Mouse (Mus musculus): ENCODE data around the gene Msl1. TPM values are rescaled to one million over a fixed set of nuclear protein-coding genes. Genes with fewer than 3 reads are reported as not detected.

Gene Msl1
- 33.2 and 33.6 TPM in 2 replicates for polyA plus RNA-seq (2015; fragmentation: Nextera tagmentation; extraction: Ambion mirVana)

DNA sequence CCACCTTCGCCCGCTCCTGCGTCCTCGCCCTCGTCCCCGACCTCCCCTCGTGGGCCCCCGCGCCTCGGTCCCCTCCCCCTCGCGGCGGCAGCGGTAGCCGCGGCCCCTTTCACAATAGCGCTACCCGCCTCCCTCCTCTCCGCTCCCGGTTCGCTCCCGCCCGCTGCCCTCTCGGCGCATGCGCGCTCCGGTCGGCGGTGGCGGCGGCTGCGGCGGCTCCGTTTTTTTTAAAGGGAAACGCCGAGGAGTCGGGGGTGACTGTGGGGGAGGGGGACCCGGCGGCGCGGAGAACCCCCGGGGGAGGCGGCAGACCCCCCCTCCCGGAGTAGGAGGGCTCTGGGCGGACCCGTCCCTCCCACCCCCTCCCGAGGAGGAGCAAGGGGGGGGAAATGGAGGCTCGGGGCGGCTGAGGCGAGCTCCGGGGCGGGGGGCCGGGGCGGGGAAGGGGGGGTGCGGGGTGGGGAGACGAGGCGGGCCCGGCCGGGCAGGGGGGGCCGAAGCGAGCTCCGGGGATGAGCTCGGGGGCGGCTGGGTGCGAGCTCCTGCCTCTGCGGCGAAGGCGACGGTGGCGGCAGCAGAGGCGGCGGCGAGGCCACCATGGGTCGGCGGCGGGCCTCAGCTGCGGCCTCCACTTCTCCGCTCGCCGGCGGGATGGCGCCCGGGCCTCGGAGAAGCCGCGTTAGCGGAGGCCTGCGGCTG, at the start of gene Msl1:
Msl1 (plus strand) TSS at position 502 of the 699 bp plus-strand sequence.
- H3K4me1 ChIP-seq, result peaks cover 44% of the 10 kb centered on the region
- peak within 1 kb of the TSS; percentile 100 for H3K9ac ChIP-seq
- peak within 1 kb of the TSS; percentile 98 for H3K4me2 ChIP-seq
- no peaks in the 10 kb centered on the region for H3K27me3 ChIP-seq (replicated peaks)
- peak within 1 kb of the TSS; percentile 94 for H3K4me3 ChIP-seq
- WGBS, result under 1% methylated on average over 75 of the region's 89 CpGs
- peak; percentile 60 for ATAC-seq (replicated peaks)
- no peaks in the 10 kb centered on the region for H3K9me3 ChIP-seq
- H3K36me3 ChIP-seq (replicated peaks), result peaks cover 6% of the 10 kb centered on the region; the same call in 1 of the 2 replicates
- H3K27ac ChIP-seq, result peak within 1 kb of the TSS; percentile 99

DNA sequence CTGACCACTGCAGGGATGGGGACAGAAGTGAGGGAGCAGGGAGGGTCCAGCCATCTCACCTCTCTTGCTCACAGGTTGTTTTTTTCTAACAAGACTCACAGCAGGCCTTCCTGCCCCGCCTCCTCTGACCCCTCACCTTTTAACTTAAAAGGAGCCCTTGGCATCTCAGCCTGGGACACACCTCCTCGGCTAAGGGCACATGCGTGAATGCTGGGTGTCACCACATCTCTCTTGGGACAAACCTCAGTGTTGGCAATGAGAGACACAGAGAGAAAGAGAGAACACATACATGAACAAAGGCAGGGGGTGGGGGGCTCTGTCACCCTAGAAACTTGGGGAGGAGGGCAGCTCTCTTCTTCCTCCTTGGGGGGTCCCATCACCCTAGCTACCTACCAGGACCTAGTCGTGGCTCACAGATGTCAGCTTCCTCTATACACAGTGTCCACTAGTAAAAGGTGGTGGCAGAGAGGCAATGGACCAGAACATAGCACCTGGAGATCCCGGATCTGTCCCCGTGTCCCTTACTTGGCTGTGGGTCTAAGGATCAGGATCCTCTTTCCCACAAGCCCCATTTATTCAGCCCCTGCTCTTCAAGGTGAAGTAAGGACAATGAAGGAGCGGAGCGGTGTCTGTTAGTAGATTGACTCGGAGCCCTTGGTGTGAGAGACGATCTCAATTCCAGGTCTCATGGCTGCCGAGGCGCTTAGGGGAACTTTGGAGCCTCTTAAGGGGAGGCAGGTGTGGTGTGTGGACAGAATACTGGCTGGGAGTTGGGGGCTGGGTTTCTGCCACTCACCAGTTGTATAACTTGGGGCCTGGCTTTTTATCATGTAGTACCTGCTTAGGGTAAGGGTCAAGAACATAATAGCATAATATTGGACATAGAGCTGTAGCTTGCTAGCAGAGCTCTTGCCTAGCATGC, 49.1 kb upstream of the Msl1 start:
- WGBS, result 55% methylated on average over 12 of the region's 12 CpGs
- H3K9ac ChIP-seq, result peak overlapping the region; percentile 37

DNA sequence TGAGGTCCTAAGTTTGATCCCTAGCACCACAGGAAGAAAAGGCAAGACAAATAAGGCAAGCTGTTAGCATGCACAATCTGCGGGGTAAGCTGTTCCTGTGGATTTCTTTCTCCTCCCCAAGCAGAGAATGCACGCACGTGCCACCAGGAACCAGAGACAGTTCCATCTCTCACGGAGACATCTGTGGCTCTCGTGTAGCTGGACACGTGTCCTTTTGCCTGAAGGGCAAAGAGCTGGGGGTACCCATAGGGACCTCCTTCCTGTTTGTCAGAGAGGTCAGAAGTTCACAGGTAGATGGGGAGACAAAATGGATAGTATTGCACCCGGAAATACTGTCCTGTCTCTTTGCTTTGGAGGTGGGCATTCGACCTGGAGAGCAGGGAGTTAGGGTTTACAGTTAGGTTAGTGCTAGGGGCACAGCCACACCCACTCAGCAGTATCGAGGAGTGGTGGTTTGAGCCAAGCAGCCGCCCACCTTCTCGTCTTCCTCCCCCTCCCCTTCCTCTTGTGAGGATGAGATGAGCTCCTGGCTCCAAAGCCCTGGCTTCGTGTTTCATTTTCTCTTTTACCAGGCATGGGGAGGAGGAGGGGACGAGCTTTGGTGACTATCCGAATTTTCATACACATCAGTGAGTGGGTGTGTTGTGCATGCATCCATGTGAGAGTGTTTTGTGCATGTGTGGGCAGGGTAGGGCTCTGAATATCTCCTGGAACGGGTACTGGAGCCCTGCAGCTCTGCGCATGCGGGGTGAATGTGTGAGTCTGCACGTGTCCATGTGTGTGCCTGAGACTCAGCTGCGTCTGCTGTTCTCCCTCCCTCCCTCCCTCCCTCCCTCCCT, 48.2 kb upstream of the Msl1 start:
- Histone ChIP-seq H3K4me1 (peaks cover 89% of the 10 kb centered on the region), H3K9ac (peak overlapping the region; percentile 37), H3K27ac (peak overlapping the region; percentile 94), H3K4me3 (peak overlapping the region; percentile 26), H3K27me3 (replicated peaks) (no peaks in the 10 kb centered on the region), H3K4me2 (peak overlapping the region; percentile 67), H3K9me3 (no peaks in the 10 kb centered on the region), H3K36me3 (replicated peaks) (no peaks in the 10 kb centered on the region)
- peak; percentile 44 for ATAC-seq (replicated peaks)
- WGBS, result 5% methylated on average over 19 of the region's 19 CpGs

More for the DNA sequence above, 49.1 kb upstream of the Msl1 start:
- H3K36me3 ChIP-seq (replicated peaks), result no peaks in the 10 kb centered on the region
- no peaks in the 10 kb centered on the region for H3K9me3 ChIP-seq
- no peaks in the 10 kb centered on the region for H3K27me3 ChIP-seq (replicated peaks)
- H3K4me3 ChIP-seq, result peak overlapping the region; percentile 26; the same call in 1 of the 2 replicates
- peaks cover 82% of the 10 kb centered on the region for H3K4me1 ChIP-seq
- peak overlapping the region; percentile 67 for H3K4me2 ChIP-seq
- no peak for ATAC-seq (replicated peaks)
- H3K27ac ChIP-seq, result peak overlapping the region; percentile 94

DNA sequence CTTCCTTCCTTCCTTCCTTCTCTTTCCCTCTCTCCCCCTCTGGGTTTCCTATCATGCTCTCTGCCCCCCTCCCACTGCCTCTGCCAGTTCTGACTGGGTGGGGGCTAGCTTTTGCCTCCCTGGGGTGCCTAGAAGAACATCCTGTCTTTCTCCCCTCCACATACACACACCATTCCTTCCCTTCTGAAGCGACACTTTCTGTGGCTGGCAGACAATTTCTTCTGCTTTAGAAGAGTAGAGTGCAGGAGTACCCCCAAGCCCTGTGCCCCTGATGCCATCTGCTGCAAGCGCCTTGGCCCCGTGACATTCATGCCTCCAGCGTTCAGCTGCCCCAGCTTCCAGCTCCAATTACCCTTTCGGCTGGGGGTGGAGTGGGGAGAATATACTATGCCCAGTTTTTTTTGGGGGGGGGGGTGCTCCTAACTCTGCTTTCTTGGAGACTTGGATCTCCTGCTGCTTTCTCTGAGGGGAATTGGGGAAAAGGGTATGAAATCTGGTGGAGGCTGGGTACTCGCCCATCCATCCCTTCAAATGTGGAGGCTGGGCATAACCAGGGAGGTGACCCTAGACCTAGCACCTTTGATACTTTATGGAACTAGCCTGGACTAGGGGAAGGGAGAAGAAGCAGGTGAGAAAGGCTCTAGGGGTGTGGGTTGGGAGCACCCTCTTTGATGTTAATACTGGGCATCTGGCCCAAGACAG, 47.4 kb upstream of the Msl1 start:
- H3K4me3 ChIP-seq, result peak overlapping the region; percentile 24
- peaks cover 98% of the 10 kb centered on the region for H3K4me1 ChIP-seq
- H3K27ac ChIP-seq, result peak overlapping the region; percentile 94
- peak overlapping the region; percentile 67 for H3K4me2 ChIP-seq
- no peak for ATAC-seq (replicated peaks)
- peak overlapping the region; percentile 46 for H3K9ac ChIP-seq
- no peaks in the 10 kb centered on the region for H3K36me3 ChIP-seq (replicated peaks)
- WGBS, result 11% methylated on average over 6 of the region's 6 CpGs
- H3K27me3 ChIP-seq (replicated peaks), result no peaks in the 10 kb centered on the region
- no peaks in the 10 kb centered on the region for H3K9me3 ChIP-seq

DNA sequence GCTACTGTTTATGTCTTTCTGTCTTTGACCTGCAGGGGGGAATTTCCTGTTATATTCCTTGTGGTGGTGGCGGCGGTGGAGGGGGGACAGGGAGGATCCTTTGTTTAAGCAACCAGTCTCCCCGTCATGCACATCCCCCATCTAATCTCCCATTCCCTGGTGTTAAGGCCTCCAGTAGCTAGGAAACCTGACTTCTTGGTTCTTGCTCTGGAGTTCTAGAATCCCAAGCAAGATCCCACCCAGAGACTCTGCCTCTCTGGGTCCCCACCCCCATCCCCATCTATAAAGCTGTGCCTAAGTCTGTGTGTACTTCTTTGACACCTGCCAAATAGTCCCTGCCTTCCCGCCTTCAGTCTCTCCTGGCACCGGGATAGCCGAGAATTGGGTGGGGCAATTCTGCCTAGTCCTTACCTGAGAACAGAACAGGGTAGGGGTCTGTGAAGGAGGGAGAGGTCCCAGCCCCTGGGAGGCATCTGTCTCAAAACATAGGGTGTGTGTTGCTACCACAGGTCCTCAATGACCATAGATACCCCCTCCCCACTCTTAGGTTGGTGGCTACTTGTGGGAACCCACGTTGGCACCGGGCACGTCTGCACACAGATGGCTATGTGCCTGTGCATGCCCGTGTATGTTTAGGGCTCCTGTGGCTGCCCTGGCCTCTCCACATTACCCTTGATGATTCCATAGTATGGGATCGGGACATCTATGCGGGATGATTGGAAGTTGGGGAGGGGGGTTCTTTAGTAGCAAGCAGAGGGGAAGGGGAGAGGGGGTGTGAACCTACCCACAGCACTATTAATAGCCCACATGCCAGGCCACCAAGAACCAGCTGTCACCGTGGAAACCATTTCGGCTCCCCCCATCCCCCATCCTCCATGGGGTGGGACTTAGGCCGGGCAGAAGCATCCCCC, 46.6 kb upstream of the Msl1 start:
- Histone ChIP-seq H3K27ac (peak overlapping the region; percentile 94), H3K9ac (peak overlapping the region; percentile 46), H3K4me2 (peak overlapping the region; percentile 67), H3K9me3 (no peaks in the 10 kb centered on the region), H3K27me3 (replicated peaks) (no peaks in the 10 kb centered on the region), H3K4me1 (peaks cover 98% of the 10 kb centered on the region), H3K4me3 (peak overlapping the region; percentile 24), H3K36me3 (replicated peaks) (peaks cover 6% of the 10 kb centered on the region)
- ATAC-seq (replicated peaks), result peak; percentile 28; the same call in 1 of the 2 replicates
- WGBS, result 9% methylated on average over 15 of the region's 15 CpGs

DNA sequence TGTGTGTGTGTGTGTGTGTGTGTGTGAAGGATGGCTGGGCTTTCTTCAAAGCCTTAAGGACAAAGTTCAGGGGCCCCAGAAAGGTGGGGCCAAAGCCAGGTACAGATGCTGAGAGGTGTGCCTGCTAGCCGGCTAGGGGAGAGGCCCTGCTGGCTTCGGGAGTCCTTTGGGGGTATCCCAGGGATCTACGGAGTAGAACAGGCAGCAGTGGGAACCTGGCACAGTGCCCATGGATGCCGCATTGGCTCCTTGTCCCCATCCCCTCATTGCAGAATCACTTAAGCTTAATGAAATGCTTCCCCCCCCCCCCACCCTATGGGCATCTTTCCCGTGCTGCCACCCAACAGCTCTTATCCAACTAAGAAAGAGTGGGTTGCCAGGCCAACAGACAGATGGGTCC, 45.6 kb upstream of the Msl1 start:
- Histone ChIP-seq H3K9me3 (no peaks in the 10 kb centered on the region), H3K36me3 (replicated peaks) (peaks cover 11% of the 10 kb centered on the region), H3K4me1 (peaks cover 98% of the 10 kb centered on the region), H3K9ac (peak overlapping the region; percentile 46), H3K4me2 (peak overlapping the region; percentile 67), H3K4me3 (peak overlapping the region; percentile 24), H3K27me3 (replicated peaks) (no peaks in the 10 kb centered on the region), H3K27ac (peak overlapping the region; percentile 94)
- WGBS, result 12% methylated on average over 5 of the region's 5 CpGs
- ATAC-seq (replicated peaks), result no peak

DNA sequence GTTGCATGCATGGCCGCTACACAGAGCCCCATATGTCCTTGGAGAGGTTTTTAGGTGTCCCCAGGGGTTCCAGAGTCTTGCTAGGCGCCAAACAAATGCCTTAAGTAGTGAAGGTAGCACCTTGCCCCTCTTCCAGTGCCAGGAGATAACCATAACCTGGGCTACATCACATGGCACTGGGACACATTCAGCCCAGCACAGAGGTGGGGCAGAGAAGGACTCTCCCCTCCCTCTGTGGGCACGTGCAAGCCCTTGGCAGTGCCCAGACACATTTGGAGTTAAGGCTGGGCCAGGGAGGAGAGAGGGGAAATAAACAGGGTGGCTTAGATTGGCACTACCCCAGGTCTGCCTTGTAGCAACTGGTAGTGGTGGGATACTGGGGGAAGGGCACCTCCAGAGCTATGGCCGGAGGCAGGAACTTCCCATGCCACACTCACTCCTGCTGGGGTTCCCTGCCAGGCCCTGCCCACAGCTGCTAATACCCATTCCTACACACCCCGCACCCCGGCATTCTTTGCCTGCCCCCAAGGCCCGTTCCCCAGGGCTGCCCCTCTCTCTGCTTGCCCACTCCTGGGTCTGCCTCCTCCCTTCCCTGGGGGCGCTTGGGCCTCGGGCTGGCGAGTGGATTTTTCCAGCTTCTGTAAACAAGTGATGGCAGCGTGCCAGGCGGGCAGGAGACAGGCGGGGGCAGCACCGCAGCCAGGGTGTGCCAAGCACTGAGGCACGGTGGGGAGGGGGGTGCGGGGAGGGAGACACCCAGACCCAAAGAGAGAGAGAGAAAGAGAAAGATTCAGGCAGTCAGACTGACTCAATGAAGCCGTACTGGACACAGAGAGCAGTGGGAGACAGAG, 44.7 kb upstream of the Msl1 start:
- Histone ChIP-seq H3K27me3 (replicated peaks) (no peaks in the 10 kb centered on the region), H3K4me3 (peak overlapping the region; percentile 24), H3K4me2 (peak overlapping the region; percentile 67), H3K9me3 (no peaks in the 10 kb centered on the region), H3K9ac (peak overlapping the region; percentile 46), H3K27ac (peak overlapping the region; percentile 94), H3K36me3 (replicated peaks) (peaks cover 11% of the 10 kb centered on the region), H3K4me1 (peaks cover 95% of the 10 kb centered on the region)
- peak; percentile 44 for ATAC-seq (replicated peaks)
- whole genome bisulfite sequencing, result 15% methylated on average over 17 of the region's 17 CpGs

DNA sequence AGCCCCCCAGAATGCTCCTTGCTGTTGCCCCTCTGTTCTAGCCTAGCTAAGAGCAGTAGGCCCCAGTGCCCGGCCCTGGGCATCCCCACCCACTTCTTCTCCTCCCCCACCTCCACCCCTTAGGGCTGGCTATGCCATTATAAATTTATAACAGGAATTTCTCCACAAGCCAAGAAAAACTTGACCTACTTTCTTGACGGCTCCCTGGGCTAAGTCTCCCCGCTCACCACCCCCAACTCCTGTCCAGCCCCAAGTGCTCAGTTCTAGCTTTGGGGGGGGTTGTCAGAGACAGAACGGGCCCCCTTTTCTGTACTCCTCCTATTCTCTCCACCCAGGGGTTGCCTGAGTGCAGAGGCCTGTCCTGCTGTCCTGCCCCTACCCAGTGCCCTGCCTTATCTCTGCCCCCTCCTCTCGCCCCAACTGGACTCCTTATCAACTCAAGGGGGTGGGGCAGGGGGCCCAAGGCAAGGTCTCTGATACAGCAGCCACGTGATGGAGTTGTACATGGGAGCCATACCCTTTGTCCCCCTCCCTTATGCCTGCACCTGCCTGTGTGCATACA, 44.0 kb upstream of the Msl1 start:
- Histone ChIP-seq H3K27ac (peak overlapping the region; percentile 94), H3K9me3 (no peaks in the 10 kb centered on the region), H3K4me3 (peak overlapping the region; percentile 24), H3K27me3 (replicated peaks) (no peaks in the 10 kb centered on the region), H3K9ac (peak overlapping the region; percentile 46), H3K4me1 (peaks cover 91% of the 10 kb centered on the region), H3K4me2 (peak overlapping the region; percentile 67), H3K36me3 (replicated peaks) (peaks cover 11% of the 10 kb centered on the region)
- ATAC-seq (replicated peaks), result no peak; the same call in 1 of the 2 replicates
- WGBS, result 16% methylated on average over 6 of the region's 6 CpGs

DNA sequence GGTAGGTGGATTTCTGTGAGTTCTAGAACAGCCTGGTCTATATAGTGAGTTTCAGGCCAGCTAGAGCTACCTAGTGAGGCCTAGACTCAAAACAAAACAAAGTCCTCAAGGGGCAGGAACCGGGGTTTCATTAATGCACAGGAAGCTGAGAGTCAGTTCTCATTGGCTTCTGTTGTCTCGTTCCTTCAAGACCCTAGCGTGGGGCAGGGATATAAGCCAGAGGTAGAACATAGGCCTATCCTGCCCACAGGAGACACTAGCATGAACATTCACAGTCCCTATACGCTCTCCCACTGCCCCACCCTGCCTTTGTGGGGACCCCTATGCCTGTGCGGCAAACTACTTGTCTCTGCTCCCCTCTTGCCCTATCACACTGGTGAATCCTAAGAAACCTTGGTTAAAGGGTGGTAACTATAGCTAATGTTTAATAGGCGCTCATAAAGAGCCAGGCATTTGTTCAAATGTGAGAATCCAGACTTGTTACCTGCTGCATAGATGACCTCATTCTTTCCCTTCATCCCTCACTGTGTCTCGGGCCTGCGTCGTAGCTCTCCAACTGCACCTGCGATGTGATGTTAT, 42.7 kb upstream of the Msl1 start:
- H3K9me3 ChIP-seq, result no peaks in the 10 kb centered on the region
- ATAC-seq (replicated peaks), result no peak
- 82% methylated on average over 10 of the region's 10 CpGs for WGBS
- H3K36me3 ChIP-seq (replicated peaks), result peaks cover 20% of the 10 kb centered on the region
- H3K9ac ChIP-seq, result no peak overlapping the region; the same call in 1 of the 2 replicates
- no peak overlapping the region for H3K4me3 ChIP-seq
- H3K4me2 ChIP-seq, result no peak overlapping the region
- H3K27me3 ChIP-seq (replicated peaks), result no peaks in the 10 kb centered on the region
- peaks cover 80% of the 10 kb centered on the region for H3K4me1 ChIP-seq
- H3K27ac ChIP-seq, result peak overlapping the region; percentile 94
